Mouse (Mus musculus) liver, adult 2 months (tissue): Measurements from ENCODE around the gene Cacybp. TPM values are rescaled to one million over a fixed set of nuclear protein-coding genes. Genes with fewer than 3 reads are reported as not detected.

Source experiments
- DNase-seq: peaks from one replicate; pipeline ENCODE4 v3.0.0-alpha.2; 2011; ENCODE audit warnings: low read depth, low spot score; ENCODE audit errors: extremely low read depth
- H3K27ac ChIP-seq: fragments of 200-500 bp; replicated peaks from 2 replicates; pipeline ENCODE4 v1.5.1; 2012; ENCODE audit warnings: low read depth, mild to moderate bottlenecking, control low read depth, inconsistent platforms, low read length; ENCODE audit not compliant: insufficient read depth
- H3K27me3 ChIP-seq: fragments of 200-500 bp; 2 replicates; pipeline ENCODE4 v1.6.1; 2012; ENCODE audit warnings: mild to moderate bottlenecking, moderate library complexity, low read length, inconsistent platforms; ENCODE audit not compliant: control insufficient read depth, insufficient read depth
- H3K36me3 ChIP-seq: fragments of 200-500 bp; 2 replicates; pipeline ENCODE4 v1.6.1; 2012; ENCODE audit warnings: low read length, inconsistent platforms; ENCODE audit not compliant: control insufficient read depth, insufficient read depth
- H3K4me1 ChIP-seq: fragments of 200-500 bp; 2 replicates; pipeline ENCODE4 v1.6.1; 2011; ENCODE audit warnings: low read length; ENCODE audit not compliant: control insufficient read depth, insufficient read depth
- H3K4me3 ChIP-seq: fragments of 200-500 bp; 2 replicates; pipeline ENCODE4 v1.5.1; 2011; ENCODE audit warnings: low read depth, mild to moderate bottlenecking, control low read depth, low read length, moderate library complexity; ENCODE audit not compliant: insufficient read depth
- H3K79me2 ChIP-seq: fragments of 200-500 bp; 2 replicates; pipeline ENCODE4 v1.6.1; 2012; ENCODE audit warnings: inconsistent platforms, mild to moderate bottlenecking, low read length, moderate library complexity; ENCODE audit not compliant: control insufficient read depth, insufficient read depth
- H3K9ac ChIP-seq: fragments of 200-500 bp; 2 replicates; pipeline ENCODE4 v1.6.1; 2012; ENCODE audit warnings: low read depth, mild to moderate bottlenecking, control low read depth, inconsistent platforms, low read length
- CTCF ChIP-seq: fragments of 200-500 bp; IDR thresholded peaks from 2 replicates; pipeline ENCODE4 v1.5.1; 2011; ENCODE audit warnings: low read depth, low read length, control low read depth
- POLR2A ChIP-seq: fragments of 200-500 bp; IDR thresholded peaks from 2 replicates; pipeline ENCODE4 v1.6.1; 2011; ENCODE audit warnings: low read length, control low read depth; ENCODE audit not compliant: insufficient read depth; ENCODE audit errors: extremely low read depth
- WGBS: fragments of 180-500 bp; shearing (Covaris S2); methylation state at CpG from one replicate; pipeline ENCODE4 v1.1.7; 2018; 5-methylcytosine and 5-hydroxymethylcytosine counted together
- polyA plus RNA-seq: library from polyadenylated mRNA; depleted of rRNA; stranded (reverse); fragments of >200 nt; gene quantifications from 2 replicates; pipeline ENCODE4 v1.2.3, GENCODE M21; 2012
- total RNA-seq: library from RNA; depleted of rRNA; stranded (reverse); fragments of >200 nt; gene quantifications from 2 replicates; pipeline ENCODE4 v1.2.3, GENCODE M21; 2014

Cacybp gene
- total and polyA plus RNA-seq, 2 experiments, result 5.8 to 26.7 TPM

- Histone ChIP-seq H3K4me1 (no peaks in the 10 kb centered on the region; the same call in 1 of the 2 replicates), H3K4me3 (no peak overlapping the region), H3K27me3 (no peaks in the 10 kb centered on the region), H3K79me2 (no peaks in the 10 kb centered on the region), H3K36me3 (no peaks in the 10 kb centered on the region), H3K27ac (no peak overlapping the region), H3K9ac (no peak overlapping the region)
- 48% methylated on average over 4 of the region's 4 CpGs for WGBS
- no peak for TF ChIP-seq POLR2A
- no peak for TF ChIP-seq CTCF
- peak; percentile 20 for DNase-seq
Observed at GRCm38 (mm10) chr1:160231013-160231412, 18.3 kb upstream of the Cacybp start.

GRCm38 (mm10) chr1:160227850-160228249 lies 15.2 kb upstream of the Cacybp start:
- H3K36me3 ChIP-seq, result peaks cover 6% of the 10 kb centered on the region
- TF ChIP-seq POLR2A, result no peak
- no peak for TF ChIP-seq CTCF
- no peaks in the 10 kb centered on the region for H3K79me2 ChIP-seq
- no peak overlapping the region for H3K4me3 ChIP-seq
- H3K27ac ChIP-seq, result no peak overlapping the region
- H3K27me3 ChIP-seq, result no peaks in the 10 kb centered on the region
- no peaks in the 10 kb centered on the region; the same call in 1 of the 2 replicates for H3K4me1 ChIP-seq
- H3K9ac ChIP-seq, result no peak overlapping the region
- DNase-seq, result peak; percentile 77

- Histone ChIP-seq H3K9ac (no peak overlapping the region), H3K27me3 (no peaks in the 10 kb centered on the region), H3K4me1 (no peaks in the 10 kb centered on the region; the same call in 1 of the 2 replicates), H3K36me3 (peaks cover 6% of the 10 kb centered on the region), H3K27ac (no peak overlapping the region), H3K79me2 (no peaks in the 10 kb centered on the region), H3K4me3 (no peak overlapping the region)
- DNase-seq, result no peak
- TF ChIP-seq POLR2A (no peak), CTCF (no peak)
- WGBS, result 93% methylated on average over 4 of the region's 4 CpGs
Observed at GRCm38 (mm10) chr1:160227196-160227595, 14.5 kb upstream of the Cacybp start.

- Histone ChIP-seq H3K27me3 (no peaks in the 10 kb centered on the region), H3K79me2 (no peaks in the 10 kb centered on the region), H3K36me3 (peaks cover 6% of the 10 kb centered on the region), H3K27ac (no peak overlapping the region), H3K4me1 (no peaks in the 10 kb centered on the region; the same call in 1 of the 2 replicates), H3K9ac (no peak overlapping the region), H3K4me3 (no peak overlapping the region)
- 92% methylated on average over 2 of the region's 2 CpGs for WGBS
- no peak for DNase-seq
- no peak for TF ChIP-seq CTCF
- no peak for TF ChIP-seq POLR2A
Observed at GRCm38 (mm10) chr1:160224093-160224492, 11.4 kb upstream of the Cacybp start.

- Histone ChIP-seq H3K4me1 (peaks cover 1% of the 10 kb centered on the region; the same call in 1 of the 2 replicates), H3K36me3 (no peaks in the 10 kb centered on the region), H3K4me3 (no peak overlapping the region), H3K27me3 (no peaks in the 10 kb centered on the region), H3K79me2 (no peaks in the 10 kb centered on the region), H3K9ac (no peak overlapping the region), H3K27ac (no peak overlapping the region)
- 97% methylated on average over 3 of the region's 3 CpGs for WGBS
- TF ChIP-seq CTCF, result no peak
- no peak for TF ChIP-seq POLR2A
- DNase-seq, result no peak
Observed at GRCm38 (mm10) chr1:160217898-160218297, 5.2 kb upstream of the Cacybp start.

GRCm38 (mm10) chr1:160214171-160214570 lies 1.5 kb upstream of the Cacybp start:
- no peak overlapping the region for H3K4me3 ChIP-seq
- TF ChIP-seq POLR2A, result no peak
- no peak for TF ChIP-seq CTCF
- no peaks in the 10 kb centered on the region for H3K27me3 ChIP-seq
- no peak overlapping the region for H3K9ac ChIP-seq
- WGBS, result 94% methylated on average over 7 of the region's 7 CpGs
- no peak overlapping the region for H3K27ac ChIP-seq
- H3K36me3 ChIP-seq, result no peaks in the 10 kb centered on the region
- no peak for DNase-seq
- H3K79me2 ChIP-seq, result peaks cover 7% of the 10 kb centered on the region; the same call in 1 of the 2 replicates
- H3K4me1 ChIP-seq, result peaks cover 6% of the 10 kb centered on the region
